ENCODE assay signal across 8 mouse cellular contexts in the genomic region with DNA sequence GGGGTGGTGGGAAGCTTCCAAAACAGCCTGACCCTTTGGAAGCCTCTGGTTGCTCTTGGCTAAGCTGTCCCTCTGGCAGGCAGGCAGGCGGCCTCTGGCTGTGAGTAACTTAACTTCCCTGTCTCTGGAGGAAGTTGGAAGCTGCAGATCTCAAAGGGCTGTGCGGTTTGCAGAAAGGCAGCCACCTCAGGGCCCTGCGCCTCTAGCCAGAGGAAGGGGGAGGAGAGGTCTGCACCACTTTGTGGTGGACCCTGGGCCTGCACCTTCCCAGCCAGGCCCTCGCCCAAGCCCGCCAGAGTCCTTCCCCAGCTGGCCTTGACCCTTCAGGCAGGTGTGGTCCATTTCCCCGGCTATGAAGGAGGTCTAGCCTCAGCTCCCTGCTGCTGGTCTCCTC. TPM values are rescaled to one million over a fixed set of nuclear protein-coding genes. Genes with fewer than 3 reads are reported as not detected.
DNase-seq lines count a peak whose midpoint lies in the region; ATAC-seq and TF ChIP-seq lines count a peak whose summit lies in the region.

No protein-coding gene starts in this region.

- 49% methylated on average over 6 of the region's 6 CpGs for WGBS in lung, embryonic 14.5 days
- 60% methylated on average over 6 of the region's 6 CpGs for WGBS in intestine, embryonic 14.5 days
- WGBS in stomach, embryonic 16.5 days: 49% methylated on average over 6 of the region's 6 CpGs

- peak overlapping the region; percentile 61 for H3K4me3 ChIP-seq in lung, embryonic 14.5 days (ENCODE audit: low read depth, low read length)
- no peak overlapping the region for H3K4me3 ChIP-seq in intestine, embryonic 14.5 days (ENCODE audit: low read depth, low read length)
- peak overlapping the region; percentile 66 for H3K4me3 ChIP-seq in stomach, embryonic 16.5 days (replicated peaks; ENCODE audit: low read length)

- H3K9ac ChIP-seq in lung, embryonic 14.5 days: peak overlapping the region; percentile 71
- no peak overlapping the region for H3K9ac ChIP-seq in intestine, embryonic 14.5 days (ENCODE audit: low read length)
- peak overlapping the region; percentile 81 for H3K9ac ChIP-seq in stomach, embryonic 16.5 days (ENCODE audit: low read length)

- H3K4me1 ChIP-seq in lung, embryonic 14.5 days (ENCODE audit: insufficient read depth): peaks cover 42% of the 10 kb centered on the region
- H3K4me1 ChIP-seq in intestine, embryonic 14.5 days (replicated peaks; ENCODE audit: control insufficient read depth, insufficient read depth, low read length): peaks cover 81% of the 10 kb centered on the region
- H3K4me1 ChIP-seq in stomach, embryonic 16.5 days (ENCODE audit: control insufficient read depth, insufficient read depth, low read length): peaks cover 75% of the 10 kb centered on the region

- H3K27ac ChIP-seq in lung, embryonic 14.5 days (ENCODE audit: low read depth): peak overlapping the region; percentile 95
- peak overlapping the region; percentile 78; the same call in 1 of the 2 replicates for H3K27ac ChIP-seq in intestine, embryonic 14.5 days (ENCODE audit: low read depth)
- peak overlapping the region; percentile 95 for H3K27ac ChIP-seq in stomach, embryonic 16.5 days (ENCODE audit: low read length)

- 0 out of 2 replicates have a peak, but pooled peaks cover 2% of the 10 kb centered on the region for H3K27me3 ChIP-seq in lung, embryonic 14.5 days (ENCODE audit: insufficient read depth, low read length)
- H3K27me3 ChIP-seq in intestine, embryonic 14.5 days (replicated peaks; ENCODE audit: control insufficient read depth, insufficient read depth, low read length): peaks cover 7% of the 10 kb centered on the region
- H3K27me3 ChIP-seq in stomach, embryonic 16.5 days (ENCODE audit: control insufficient read depth, insufficient read depth, low read length): no peaks in the 10 kb centered on the region

- no peak for DNase-seq in lung, embryonic 14.5 days
- DNase-seq in lung, postnatal 14 days: no peak
- peak; percentile 47 for DNase-seq in fibroblast of lung, adult 2 months (ENCODE audit: low read depth)
- DNase-seq in intestine, embryonic 14.5 days (ENCODE audit: low spot score): no peak
- no peak for DNase-seq in right cerebral cortex, postnatal 4 days
- DNase-seq in cerebellum, adult 11 months: no peak

- H3K9me3 ChIP-seq in lung, embryonic 14.5 days (ENCODE audit: low read depth, low read length): no peaks in the 10 kb centered on the region
- H3K9me3 ChIP-seq in intestine, embryonic 14.5 days (ENCODE audit: control insufficient read depth, low read length): no peaks in the 10 kb centered on the region
- no peaks in the 10 kb centered on the region for H3K9me3 ChIP-seq in stomach, embryonic 16.5 days (replicated peaks; ENCODE audit: control insufficient read depth, low read length)

- no peak for TF ChIP-seq CTCF in lung, embryonic 14.5 days (IDR thresholded peaks at IDR 0.05; ENCODE audit: low read depth)

- ATAC-seq in lung, embryonic 14.5 days (ENCODE audit: insufficient read depth): no peak
- no peak for ATAC-seq in intestine, embryonic 14.5 days (replicated peaks; ENCODE audit: low FRiP score, low TSS enrichment, low read depth)
- peak; percentile 44 for ATAC-seq in megakaryocyte, adult 5-6 weeks (ENCODE audit: poor library complexity, severe bottlenecking)
- no peak for ATAC-seq in stomach, embryonic 16.5 days (ENCODE audit: insufficient read depth, low FRiP score)

- H3K4me2 ChIP-seq in lung, embryonic 14.5 days: peak overlapping the region; percentile 99
- H3K4me2 ChIP-seq in intestine, embryonic 14.5 days (ENCODE audit: low read length): peak overlapping the region; percentile 100
- peak overlapping the region; percentile 98 for H3K4me2 ChIP-seq in stomach, embryonic 16.5 days (ENCODE audit: low read depth, low read length)

- no peaks in the 10 kb centered on the region for H3K36me3 ChIP-seq in lung, embryonic 14.5 days (ENCODE audit: insufficient read depth)
- no peaks in the 10 kb centered on the region for H3K36me3 ChIP-seq in intestine, embryonic 14.5 days (ENCODE audit: control insufficient read depth, insufficient read depth, low read length)
- no peaks in the 10 kb centered on the region for H3K36me3 ChIP-seq in stomach, embryonic 16.5 days (ENCODE audit: control insufficient read depth, insufficient read depth, low read length)

RNA-seq across cellular contexts. Expression of gene Gins2, which starts 49.7 kb away (rescaled TPM):
- 131 and 139 TPM in 2 replicates for polyA plus RNA-seq in lung, embryonic 14.5 days (2014; fragmentation: Nextera tagmentation; extraction: Ambion mirVana)
- polyA plus RNA-seq in intestine, embryonic 14.5 days (2014; fragmentation: Nextera tagmentation; extraction: Ambion mirVana): 121 and 122 TPM in 2 replicates
- 28.3 and 31.8 TPM in 2 replicates for total RNA-seq in megakaryocyte, adult 5-6 weeks (2015)
- total RNA-seq in megakaryocyte, adult 5-6 weeks (2017): 23.2 and 28.9 TPM in 2 replicates
- polyA plus RNA-seq in stomach, embryonic 16.5 days (2015; fragmentation: Nextera tagmentation; extraction: Ambion mirVana): 76.4 and 76.5 TPM in 2 replicates
